Mouse (Mus musculus): ENCODE measurements around the gene Vmn1r178. TPM values are rescaled to one million over a fixed set of nuclear protein-coding genes. Genes with fewer than 3 reads are reported as not detected.
"Not testable (repeated sequence)": the region's sequence is repeated elsewhere in the genome, so short reads cannot be mapped to it uniquely, and the experiment has no call there.

Gene Vmn1r178
- not detected for total RNA-seq (2021)
- long read RNA-seq, experiment 1, result 0 reads
- long read RNA-seq, experiment 2, result 0 reads

DNA sequence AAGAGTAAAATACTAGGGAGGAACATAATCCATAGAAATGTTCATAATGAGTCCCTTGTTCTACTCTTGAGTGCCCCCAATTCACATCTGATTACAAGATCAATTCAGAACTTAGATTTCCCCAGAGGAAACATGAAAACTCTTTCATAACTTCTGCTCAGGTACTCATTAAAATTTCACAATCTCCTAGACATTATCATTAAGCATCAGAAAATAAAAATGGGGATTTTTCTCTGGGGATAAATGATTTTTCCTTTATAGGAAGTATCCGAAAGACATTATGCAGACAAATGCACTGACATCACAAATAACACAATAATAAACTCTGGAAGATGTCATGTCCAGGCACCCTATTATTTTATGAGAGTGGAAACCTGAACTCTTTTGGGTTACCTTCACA is at the start of gene Vmn1r178:
TSS of gene Vmn1r178 (plus strand) at position 301 of the 400 bp plus-strand sequence.
- intact Hi-C loops (cut with DNase I), result no loop called here
- DNase-seq, result no peak

GRCm38 (mm10) chr7:23866349-23866748 is 25.5 kb upstream of the Vmn1r178 start, which contains the start of gene Vmn1r177:
Gene Vmn1r177 (minus strand): TSS chr7:23866449.
- intact Hi-C loops (cut with DNase I); DNase-seq: not testable (repeated sequence)

GRCm38 (mm10) chr7:23876918-23877317 is 14.9 kb upstream of the Vmn1r178 start:
- DNase-seq; intact Hi-C loops (cut with DNase I): not testable (repeated sequence)

DNA sequence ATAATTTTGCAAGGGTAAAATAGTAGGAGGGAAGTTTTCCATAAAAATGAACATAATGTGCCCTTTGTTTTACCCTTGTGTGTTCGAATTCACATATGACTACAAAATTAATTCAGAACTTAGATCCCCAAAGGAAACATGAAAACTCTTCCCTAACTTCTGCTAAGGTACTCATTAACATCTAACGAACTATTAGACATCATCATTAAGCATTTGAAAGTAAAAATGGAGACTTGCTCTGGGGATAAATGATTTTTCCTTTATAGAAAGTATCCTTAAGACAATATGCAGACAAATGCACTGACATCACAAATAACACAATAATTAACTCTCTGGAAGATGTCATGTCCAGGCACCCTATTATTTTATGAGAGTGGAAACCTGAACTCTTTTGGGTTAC is 34.9 kb downstream of the Vmn1r178 start, which contains the start of gene Vmn1r179:
TSS of gene Vmn1r179 (plus strand) at position 301 of the 400 bp plus-strand sequence.
- DNase-seq, result no peak
- intact Hi-C loops (cut with DNase I), result no loop called here

Other genes starting within 250 kb of the Vmn1r178 start
- gene Vmn1r172, start 233.7 kb upstream of the Vmn1r178 start, total RNA-seq (2021), result not detected
- not detected for gene Vmn1r173, start 191.3 kb upstream of the Vmn1r178 start, total RNA-seq (2021)
- gene Vmn1r174, start 139.7 kb upstream of the Vmn1r178 start, total RNA-seq (2021), result not detected
- not detected for gene Vmn1r175, start 81.4 kb upstream of the Vmn1r178 start, total RNA-seq (2021)
- gene Vmn1r176, start 54.6 kb upstream of the Vmn1r178 start, total RNA-seq (2021), result not detected
- not detected for gene Vmn1r177, start 25.6 kb upstream of the Vmn1r178 start, total RNA-seq (2021)
- not detected for gene Vmn1r179, start 35.0 kb downstream of the Vmn1r178 start, total RNA-seq (2021)
- gene Vmn1r180, start 58.6 kb downstream of the Vmn1r178 start, total RNA-seq (2021), result not detected
- not detected for gene Vmn1r181, start 82.6 kb downstream of the Vmn1r178 start, total RNA-seq (2021)
- not detected for gene V1rd19, start 109.7 kb downstream of the Vmn1r178 start, total RNA-seq (2021)
- gene Vmn1r183, start 161.2 kb downstream of the Vmn1r178 start, total RNA-seq (2021), result not detected
- gene Zfp180, start 189.9 kb downstream of the Vmn1r178 start, total RNA-seq (2021), result 10 to 100 TPM; 10.4 to 11.0 TPM
- gene Zfp112, start 220.3 kb downstream of the Vmn1r178 start, total RNA-seq (2021), result 1 to 10 TPM; 3.1 to 5.1 TPM
- gene Zfp235, start 242.2 kb downstream of the Vmn1r178 start, total RNA-seq (2021), result 1 to 10 TPM; 6.7 to 6.8 TPM